Mouse (Mus musculus) inflammation-experienced regulatory T-cells (primary cell): ENCODE measurements around the gene Wdr12. TPM values are rescaled to one million over a fixed set of nuclear protein-coding genes. Genes with fewer than 3 reads are reported as not detected.

ENCODE experiments used
- polyA plus RNA-seq, 2 experiments: library from polyadenylated mRNA; unstranded; fragments of 100-300 nt; shearing (Covaris generic); gene quantifications; one replicate each; pipeline ENCODE4 v1.2.1; 2017

The Wdr12 gene
- 10 to 100 TPM; 29.8 to 49.9 TPM for polyA plus RNA-seq

DNA sequence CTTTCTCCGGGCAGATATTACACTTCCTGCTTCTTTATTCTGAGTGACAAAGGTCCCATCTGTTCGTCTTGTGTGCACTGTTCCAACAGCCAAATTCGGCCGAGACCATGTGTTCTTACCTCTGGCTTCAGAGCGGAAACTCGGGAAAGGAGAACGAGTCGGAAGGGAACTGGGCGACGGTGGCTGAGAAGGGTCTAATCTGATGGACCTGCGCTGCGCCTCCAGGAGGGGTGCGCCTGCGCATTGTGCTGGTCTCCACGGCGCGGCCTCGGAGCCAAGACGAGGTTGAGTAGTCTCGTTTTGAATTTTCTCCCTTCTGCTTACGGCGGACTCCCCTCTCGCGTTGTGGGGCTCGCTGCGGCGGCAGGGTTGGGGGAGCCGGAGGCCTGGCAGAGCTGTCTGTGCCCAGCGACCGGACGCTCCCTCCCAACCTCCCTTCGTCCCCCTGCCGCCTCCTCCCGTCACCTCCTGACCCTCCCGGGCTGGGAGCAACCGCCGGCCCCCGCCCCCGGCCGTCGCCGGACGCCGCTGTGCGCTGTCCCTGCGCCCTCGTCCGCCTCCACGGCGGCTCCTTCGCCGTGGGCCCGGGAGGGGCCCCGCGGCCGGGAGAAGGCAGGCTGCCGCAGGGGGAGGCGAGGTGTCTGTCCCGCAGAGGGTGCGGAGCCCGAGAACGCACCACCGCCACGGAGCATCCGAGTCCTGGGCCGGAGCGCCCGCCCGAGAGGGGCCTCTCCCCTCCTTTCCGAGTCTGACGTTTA, at the start of gene Wdr12, which contains the start of gene Carf:
Gene Wdr12 (minus strand): TSS at position 622 of the 758 bp plus-strand sequence.
Gene Carf (plus strand): TSS at position 224 of the 758 bp plus-strand sequence.

GRCm38 (mm10) chr1:60042796-60043469, 55.5 kb downstream of the Wdr12 start, which contains the start of gene Ica1l:
Gene Ica1l, minus strand, starts transcription at chr1:60043184.

Other genes with a start within 250 kb of the Wdr12 start
- 10 to 100 TPM; 40.1 to 60.8 TPM for gene Fam117b, start 185.6 kb downstream of the Wdr12 start, polyA plus RNA-seq
- 1 to 10 TPM in 1 of 2 experiments, under 1 TPM in 1; 0.86 to 2.9 TPM for gene Ica1l, start 55.5 kb downstream of the Wdr12 start, polyA plus RNA-seq
- gene Carf, start 398 bp downstream of the Wdr12 start, polyA plus RNA-seq = 10 to 100 TPM in 1 of 2 experiments, 1 to 10 TPM in 1; 3.6 to 10.3 TPM
- 10 to 100 TPM in 1 of 2 experiments, 1 to 10 TPM in 1; 9.7 to 11.9 TPM for gene Nbeal1, start 82.0 kb upstream of the Wdr12 start, polyA plus RNA-seq
- 10 to 100 TPM; 11.8 to 15.8 TPM for gene Cyp20a1, start 244.7 kb upstream of the Wdr12 start, polyA plus RNA-seq